Mouse (Mus musculus) embryonic fibroblast, embryonic 13.5 days (primary cell): Measurements from ENCODE around the gene Ssr1.

ENCODE experiments used
- CTCF ChIP-seq: IDR thresholded peaks from 2 replicates; pipeline ENCODE4 v1.5.1; 2011; ENCODE audit warnings: mild to moderate bottlenecking, control low read depth, low read length, moderate library complexity, borderline replicate concordance; ENCODE audit not compliant: insufficient read depth
- POLR2A ChIP-seq: IDR thresholded peaks from 2 replicates; pipeline ENCODE4 v1.6.1; 2011; ENCODE audit warnings: low read depth, mild to moderate bottlenecking, control low read depth, low read length, moderate library complexity

- no peak for TF ChIP-seq CTCF
- no peak for TF ChIP-seq POLR2A
These were observed 50.6 kb downstream of the Ssr1 start for GRCm38 (mm10) chr13:37943466-37943865.
